Comparison of ENCODE assay signal across 13 mouse cellular contexts in the genomic region with DNA sequence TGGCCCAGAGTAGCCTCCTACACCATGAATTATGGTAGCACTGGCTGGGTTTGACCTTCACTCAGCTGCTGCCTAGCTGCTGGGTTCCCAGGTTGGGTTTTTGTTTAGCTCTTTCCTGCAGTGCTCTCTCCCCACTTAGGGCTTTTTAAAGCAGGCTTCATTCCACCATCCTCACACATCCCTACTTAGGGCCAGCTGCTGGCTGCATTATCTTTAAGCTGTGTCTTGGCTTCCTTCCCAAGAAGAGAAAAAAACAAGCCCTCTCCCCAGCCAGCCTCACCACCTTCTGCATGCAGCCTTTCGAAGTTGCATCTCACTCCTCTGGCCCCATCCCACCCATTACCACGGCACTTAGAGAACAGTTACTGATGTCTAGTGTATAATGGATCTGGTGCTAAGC. TPM values are rescaled to one million over a fixed set of nuclear protein-coding genes. Genes with fewer than 3 reads are reported as not detected.
A peak's percentile ranks its signal among the peaks of the same experiment; 100 is the strongest.
DNase-seq lines count a peak whose midpoint lies in the region; ATAC-seq lines count a peak whose summit lies in the region.
"Had no signal": no experiment of that assay in that cellular context is flagged by ENCODE, and none has a peak within 500 bp of the region (broad histone marks: within the 10 kb centered on the region; RNA-seq: fewer than 3 reads in every experiment).

No protein-coding gene starts in this region.

- WGBS in heart, embryonic 15.5 days, result 11% methylated on average over 2 of the region's 2 CpGs
- 33% methylated on average over 2 of the region's 2 CpGs for WGBS in midbrain, embryonic 15.5 days
- 30% methylated on average over 2 of the region's 2 CpGs for WGBS in midbrain, embryonic 16.5 days
- WGBS in embryonic facial prominence, embryonic 15.5 days, result 20% methylated on average over 2 of the region's 2 CpGs
- WGBS in stomach, embryonic 16.5 days, result 11% methylated on average over 2 of the region's 2 CpGs

- peak overlapping the region; percentile 78 for H3K27ac ChIP-seq in heart, embryonic 15.5 days
- H3K27ac ChIP-seq in midbrain, embryonic 15.5 days, result 0 out of 2 replicates have a peak overlapping the region, but pooled peaks have one; percentile 7
- H3K27ac ChIP-seq in midbrain, embryonic 16.5 days (ENCODE audit: low read length), result no peak overlapping the region
- peak overlapping the region; percentile 30; the same call in 1 of the 2 replicates for H3K27ac ChIP-seq in embryonic facial prominence, embryonic 15.5 days (replicated peaks)
- peak overlapping the region; percentile 38; the same call in 1 of the 2 replicates for H3K27ac ChIP-seq in stomach, embryonic 16.5 days (ENCODE audit: low read length)
- H3K27ac ChIP-seq: limb, embryonic 15.5 days; midbrain, embryonic 13.5 days had no signal

- no peaks in the 10 kb centered on the region for H3K36me3 ChIP-seq in heart, embryonic 15.5 days
- H3K36me3 ChIP-seq in midbrain, embryonic 15.5 days (replicated peaks), result no peaks in the 10 kb centered on the region
- H3K36me3 ChIP-seq in midbrain, embryonic 16.5 days (ENCODE audit: control insufficient read depth, insufficient read depth, low read length), result no peaks in the 10 kb centered on the region
- peaks cover 8% of the 10 kb centered on the region; the same call in 1 of the 2 replicates for H3K36me3 ChIP-seq in embryonic facial prominence, embryonic 15.5 days
- H3K36me3 ChIP-seq in stomach, embryonic 16.5 days (ENCODE audit: control insufficient read depth, insufficient read depth, low read length), result 0 out of 2 replicates have a peak, but pooled peaks cover 8% of the 10 kb centered on the region
- H3K36me3 ChIP-seq: midbrain, embryonic 13.5 days had no signal

- peaks cover 35% of the 10 kb centered on the region for H3K27me3 ChIP-seq in heart, embryonic 15.5 days
- H3K27me3 ChIP-seq in midbrain, embryonic 15.5 days (replicated peaks), result peaks cover 31% of the 10 kb centered on the region
- peaks cover 19% of the 10 kb centered on the region for H3K27me3 ChIP-seq in midbrain, embryonic 16.5 days (ENCODE audit: control insufficient read depth, insufficient read depth, low read depth, low read length)
- H3K27me3 ChIP-seq in embryonic facial prominence, embryonic 15.5 days, result peaks cover 37% of the 10 kb centered on the region
- H3K27me3 ChIP-seq in stomach, embryonic 16.5 days (ENCODE audit: control insufficient read depth, insufficient read depth, low read length), result peaks cover 25% of the 10 kb centered on the region

- peak; percentile 32; the same call in 1 of the 2 replicates for ATAC-seq in heart, embryonic 15.5 days (replicated peaks; ENCODE audit: insufficient number of reproducible peaks, insufficient read depth, low FRiP score, low read depth)
- no peak for ATAC-seq in midbrain, embryonic 15.5 days (replicated peaks)
- no peak for ATAC-seq in midbrain, embryonic 16.5 days
- peak; percentile 18; the same call in 1 of the 2 replicates for ATAC-seq in embryonic facial prominence, embryonic 15.5 days (ENCODE audit: insufficient number of reproducible peaks, low FRiP score, low TSS enrichment, low read depth)
- ATAC-seq in stomach, embryonic 16.5 days (ENCODE audit: insufficient read depth, low FRiP score), result peak; percentile 55; the same call in 1 of the 2 replicates
- ATAC-seq: lung, postnatal 0 days; midbrain, embryonic 13.5 days had no signal

- intact Hi-C loops in heart, postnatal 36 days (cut with DNase I), result no loop called here

- peak overlapping the region; percentile 28; the same call in 1 of the 2 replicates for H3K9ac ChIP-seq in heart, embryonic 15.5 days
- H3K9ac ChIP-seq in midbrain, embryonic 15.5 days, result no peak overlapping the region
- H3K9ac ChIP-seq in midbrain, embryonic 16.5 days (ENCODE audit: low read depth, low read length), result no peak overlapping the region
- H3K9ac ChIP-seq in embryonic facial prominence, embryonic 15.5 days, result no peak overlapping the region
- H3K9ac ChIP-seq in stomach, embryonic 16.5 days (ENCODE audit: low read length), result no peak overlapping the region; the same call in 1 of the 2 replicates
- H3K9ac ChIP-seq: limb, embryonic 15.5 days; midbrain, embryonic 13.5 days had no signal

- no peak overlapping the region for H3K4me2 ChIP-seq in heart, embryonic 15.5 days
- H3K4me2 ChIP-seq in midbrain, embryonic 15.5 days, result no peak overlapping the region
- H3K4me2 ChIP-seq in midbrain, embryonic 16.5 days (ENCODE audit: low read length), result no peak overlapping the region
- no peak overlapping the region for H3K4me2 ChIP-seq in embryonic facial prominence, embryonic 15.5 days (replicated peaks)
- H3K4me2 ChIP-seq in stomach, embryonic 16.5 days (ENCODE audit: low read depth, low read length), result no peak overlapping the region
- H3K4me2 ChIP-seq: limb, embryonic 15.5 days; midbrain, embryonic 13.5 days had no signal

- H3K4me1 ChIP-seq in heart, embryonic 15.5 days (replicated peaks), result peaks cover 30% of the 10 kb centered on the region
- peaks cover 28% of the 10 kb centered on the region for H3K4me1 ChIP-seq in midbrain, embryonic 15.5 days
- peaks cover 11% of the 10 kb centered on the region for H3K4me1 ChIP-seq in midbrain, embryonic 16.5 days (ENCODE audit: control insufficient read depth, insufficient read depth, low read length)
- peaks cover 24% of the 10 kb centered on the region for H3K4me1 ChIP-seq in embryonic facial prominence, embryonic 15.5 days
- peaks cover 18% of the 10 kb centered on the region for H3K4me1 ChIP-seq in stomach, embryonic 16.5 days (ENCODE audit: control insufficient read depth, insufficient read depth, low read length)

- no peak overlapping the region for H3K4me3 ChIP-seq in heart, embryonic 15.5 days
- H3K4me3 ChIP-seq in midbrain, embryonic 15.5 days, result no peak overlapping the region
- H3K4me3 ChIP-seq in midbrain, embryonic 16.5 days (ENCODE audit: low read depth, low read length), result no peak overlapping the region
- H3K4me3 ChIP-seq in embryonic facial prominence, embryonic 15.5 days (replicated peaks), result no peak overlapping the region
- no peak overlapping the region for H3K4me3 ChIP-seq in stomach, embryonic 16.5 days (replicated peaks; ENCODE audit: low read length)
- H3K4me3 ChIP-seq: limb, embryonic 15.5 days; midbrain, embryonic 13.5 days had no signal

- DNase-seq in heart, postnatal 36 days, result no peak
- DNase-seq in adrenal gland, postnatal 4 days (ENCODE audit: low spot score in 2 of 2), result no peak
- DNase-seq: cerebellum, adult 2 months; kidney, postnatal 4 days; thymus, postnatal 4 days had no signal

- H3K9me3 ChIP-seq in heart, embryonic 15.5 days (replicated peaks), result no peaks in the 10 kb centered on the region
- no peaks in the 10 kb centered on the region for H3K9me3 ChIP-seq in midbrain, embryonic 15.5 days
- H3K9me3 ChIP-seq in midbrain, embryonic 16.5 days (replicated peaks; ENCODE audit: control insufficient read depth, low read length, poor library complexity, severe bottlenecking), result no peaks in the 10 kb centered on the region
- H3K9me3 ChIP-seq in embryonic facial prominence, embryonic 15.5 days (replicated peaks), result no peaks in the 10 kb centered on the region
- no peaks in the 10 kb centered on the region for H3K9me3 ChIP-seq in stomach, embryonic 16.5 days (replicated peaks; ENCODE audit: control insufficient read depth, low read length)
- H3K9me3 ChIP-seq: limb, embryonic 15.5 days; midbrain, embryonic 13.5 days had no signal

RNA-seq across cellular contexts. Expression of a gene that starts 2.9 kb away (rescaled TPM):
- polyA plus RNA-seq in heart, embryonic 15.5 days (2015; fragmentation: Nextera tagmentation; extraction: Ambion mirVana), result 26.6 and 48.2 TPM in 2 replicates
- total RNA-seq in heart, postnatal 36 days (2021), result 10 to 100 TPM; 48.4 to 51.2 TPM
- polyA plus RNA-seq in midbrain, embryonic 15.5 days (2015; fragmentation: Nextera tagmentation; extraction: Ambion mirVana), result 32.2 and 36.1 TPM in 2 replicates
- 28.3 and 33.3 TPM in 2 replicates for polyA plus RNA-seq in midbrain, embryonic 16.5 days (2015; fragmentation: Nextera tagmentation; extraction: Ambion mirVana)
- polyA plus RNA-seq in embryonic facial prominence, embryonic 15.5 days (2015; fragmentation: Nextera tagmentation; extraction: Ambion mirVana), result 36.3 and 39.9 TPM in 2 replicates
- 34.9 and 38.3 TPM in 2 replicates for polyA plus RNA-seq in stomach, embryonic 16.5 days (2015; fragmentation: Nextera tagmentation; extraction: Ambion mirVana)
- 10 to 100 TPM; 91.3 to 98.4 TPM for total RNA-seq in adrenal gland, postnatal 4 days (2021)

RNA-seq across cellular contexts. Expression of a gene that starts 33.0 kb away (rescaled TPM):
- polyA plus RNA-seq in heart, embryonic 15.5 days (2015; fragmentation: Nextera tagmentation; extraction: Ambion mirVana), result 1.7 and 2.2 TPM in 2 replicates
- total RNA-seq in heart, postnatal 36 days (2021), result not detected
- 0.20 and 0.31 TPM in 2 replicates for polyA plus RNA-seq in midbrain, embryonic 15.5 days (2015; fragmentation: Nextera tagmentation; extraction: Ambion mirVana)
- polyA plus RNA-seq in midbrain, embryonic 16.5 days (2015; fragmentation: Nextera tagmentation; extraction: Ambion mirVana), result 0.11 TPM in 1 of 2 replicates, not detected in the other
- 0.67 and 0.79 TPM in 2 replicates for polyA plus RNA-seq in embryonic facial prominence, embryonic 15.5 days (2015; fragmentation: Nextera tagmentation; extraction: Ambion mirVana)
- polyA plus RNA-seq in stomach, embryonic 16.5 days (2015; fragmentation: Nextera tagmentation; extraction: Ambion mirVana), result 0.83 and 0.91 TPM in 2 replicates
- not detected for total RNA-seq in adrenal gland, postnatal 4 days (2021)
- polyA plus RNA-seq: cerebellum, adult 2 months had no signal

RNA-seq across cellular contexts. Expression of a gene that starts 45.8 kb away (rescaled TPM):
- 7.5 and 11.2 TPM in 2 replicates for polyA plus RNA-seq in heart, embryonic 15.5 days (2015; fragmentation: Nextera tagmentation; extraction: Ambion mirVana)
- total RNA-seq in heart, postnatal 36 days (2021), result 1 to 10 TPM; 4.4 TPM
- polyA plus RNA-seq in midbrain, embryonic 15.5 days (2015; fragmentation: Nextera tagmentation; extraction: Ambion mirVana), result 1.6 TPM in 2 replicates
- 1.2 and 1.9 TPM in 2 replicates for polyA plus RNA-seq in midbrain, embryonic 16.5 days (2015; fragmentation: Nextera tagmentation; extraction: Ambion mirVana)
- polyA plus RNA-seq in embryonic facial prominence, embryonic 15.5 days (2015; fragmentation: Nextera tagmentation; extraction: Ambion mirVana), result 36.8 and 44.3 TPM in 2 replicates
- polyA plus RNA-seq in stomach, embryonic 16.5 days (2015; fragmentation: Nextera tagmentation; extraction: Ambion mirVana), result 21.7 and 24.5 TPM in 2 replicates
- total RNA-seq in adrenal gland, postnatal 4 days (2021), result 10 to 100 TPM; 20.0 to 22.7 TPM

RNA-seq across cellular contexts. Expression of a gene that starts 46.5 kb away (rescaled TPM):
- 293 and 372 TPM in 2 replicates for polyA plus RNA-seq in heart, embryonic 15.5 days (2015; fragmentation: Nextera tagmentation; extraction: Ambion mirVana)
- total RNA-seq in heart, postnatal 36 days (2021), result 1 to 10 TPM; 2.4 to 3.9 TPM
- polyA plus RNA-seq in midbrain, embryonic 15.5 days (2015; fragmentation: Nextera tagmentation; extraction: Ambion mirVana), result 132 and 158 TPM in 2 replicates
- 98.8 and 113 TPM in 2 replicates for polyA plus RNA-seq in midbrain, embryonic 16.5 days (2015; fragmentation: Nextera tagmentation; extraction: Ambion mirVana)
- 879 and 898 TPM in 2 replicates for polyA plus RNA-seq in embryonic facial prominence, embryonic 15.5 days (2015; fragmentation: Nextera tagmentation; extraction: Ambion mirVana)
- polyA plus RNA-seq in stomach, embryonic 16.5 days (2015; fragmentation: Nextera tagmentation; extraction: Ambion mirVana), result 458 and 550 TPM in 2 replicates
- 100 to 1,000 TPM in 1 of 2 experiments, 10 to 100 TPM in 1; 79.3 to 138 TPM for total RNA-seq in adrenal gland, postnatal 4 days (2021)

RNA-seq across cellular contexts. Expression of a gene that starts 51.5 kb away (rescaled TPM):
- not detected in 2 replicates for polyA plus RNA-seq in heart, embryonic 15.5 days (2015; fragmentation: Nextera tagmentation; extraction: Ambion mirVana)
- total RNA-seq in heart, postnatal 36 days (2021), result not detected
- 0.57 and 0.66 TPM in 2 replicates for polyA plus RNA-seq in midbrain, embryonic 15.5 days (2015; fragmentation: Nextera tagmentation; extraction: Ambion mirVana)
- polyA plus RNA-seq in midbrain, embryonic 16.5 days (2015; fragmentation: Nextera tagmentation; extraction: Ambion mirVana), result 0.33 and 0.34 TPM in 2 replicates
- 0.25 and 0.49 TPM in 2 replicates for polyA plus RNA-seq in embryonic facial prominence, embryonic 15.5 days (2015; fragmentation: Nextera tagmentation; extraction: Ambion mirVana)
- 0.27 and 0.31 TPM in 2 replicates for polyA plus RNA-seq in stomach, embryonic 16.5 days (2015; fragmentation: Nextera tagmentation; extraction: Ambion mirVana)
- total RNA-seq in adrenal gland, postnatal 4 days (2021), result under 1 TPM; 0.34 to 0.42 TPM

Comparison
In these comparisons a context has a peak if more than half of its experiments do, and no peak if none do; other contexts are left out.
1. ATAC-seq: peak in heart, embryonic 15.5 days (single experiment), embryonic facial prominence, embryonic 15.5 days (single experiment) and stomach, embryonic 16.5 days (single experiment); none in midbrain, embryonic 15.5 days (single experiment) and midbrain, embryonic 16.5 days (single experiment).